Mouse (Mus musculus) forebrain, embryonic 14.5 days (tissue): ENCODE results near the gene Plxna3. TPM values are rescaled to one million over a fixed set of nuclear protein-coding genes. Genes with fewer than 3 reads are reported as not detected.

Experiments used
- ATAC-seq: fragments of 200-750 bp; cut with Nextera tagmentation; 2 replicates; pipeline ENCODE4 v1.8.0; 2017; ENCODE audit warnings: mild to moderate bottlenecking, moderate library complexity
- DNase-seq: peaks from one replicate; pipeline ENCODE4 v3.0.0-alpha.2; 2015; ENCODE audit warnings: low spot score
- H3K27ac ChIP-seq: fragments of 300-500 bp; sonication (generic); 2 replicates; pipeline ENCODE4 v1.5.1; 2014; ENCODE audit warnings: low read depth, mild to moderate bottlenecking, control low read depth, low read length, moderate library complexity
- H3K27me3 ChIP-seq: fragments of 300-500 bp; sonication (generic); replicated peaks from 2 replicates; pipeline ENCODE4 v1.6.1; 2014; ENCODE audit warnings: low read length, control low read depth, mixed read lengths; ENCODE audit not compliant: control insufficient read depth, insufficient read depth
- H3K36me3 ChIP-seq: fragments of 300-500 bp; sonication (generic); 2 replicates; pipeline ENCODE4 v1.6.1; 2014; ENCODE audit warnings: low read length, control low read depth; ENCODE audit not compliant: control insufficient read depth, insufficient read depth
- H3K4me1 ChIP-seq: fragments of 300-500 bp; sonication (generic); 2 replicates; pipeline ENCODE4 v1.6.1; 2014; ENCODE audit warnings: antibody characterized with exemption, low read length, control low read depth; ENCODE audit not compliant: control insufficient read depth, insufficient read depth
- H3K4me2 ChIP-seq: fragments of 300-500 bp; sonication (generic); 2 replicates; pipeline ENCODE4 v1.6.1; 2014; ENCODE audit warnings: mild to moderate bottlenecking, control low read depth, low read length
- H3K4me3 ChIP-seq: fragments of 300-500 bp; sonication (generic); 2 replicates; pipeline ENCODE4 v1.5.1; 2014; ENCODE audit warnings: low read depth, low read length, control low read depth
- H3K9ac ChIP-seq: fragments of 300-500 bp; sonication (generic); 2 replicates; pipeline ENCODE4 v1.6.1; 2014; ENCODE audit warnings: mild to moderate bottlenecking, low read length, control low read depth, moderate library complexity
- H3K9me3 ChIP-seq: fragments of 300-500 bp; sonication (generic); replicated peaks from 2 replicates; pipeline ENCODE4 v1.6.1; 2016; ENCODE audit warnings: low read length, control low read depth, mixed read lengths; ENCODE audit not compliant: control insufficient read depth
- WGBS: fragments of 180-500 bp; shearing (Covaris S2); extraction: QIAGEN DNeasy Blood & Tissue Kit; methylation state at CpG from one replicate; pipeline ENCODE4 v1.1.7; 2014; 5-methylcytosine and 5-hydroxymethylcytosine counted together
- polyA plus RNA-seq: library from polyadenylated mRNA; unstranded; fragments of >200 nt; fragmentation: Nextera tagmentation; extraction: Ambion mirVana; gene quantifications from 2 replicates; pipeline ENCODE4 v1.2.1, GENCODE M21; 2014

The Plxna3 gene
- 36.4 and 47.5 TPM in 2 replicates for polyA plus RNA-seq

DNA sequence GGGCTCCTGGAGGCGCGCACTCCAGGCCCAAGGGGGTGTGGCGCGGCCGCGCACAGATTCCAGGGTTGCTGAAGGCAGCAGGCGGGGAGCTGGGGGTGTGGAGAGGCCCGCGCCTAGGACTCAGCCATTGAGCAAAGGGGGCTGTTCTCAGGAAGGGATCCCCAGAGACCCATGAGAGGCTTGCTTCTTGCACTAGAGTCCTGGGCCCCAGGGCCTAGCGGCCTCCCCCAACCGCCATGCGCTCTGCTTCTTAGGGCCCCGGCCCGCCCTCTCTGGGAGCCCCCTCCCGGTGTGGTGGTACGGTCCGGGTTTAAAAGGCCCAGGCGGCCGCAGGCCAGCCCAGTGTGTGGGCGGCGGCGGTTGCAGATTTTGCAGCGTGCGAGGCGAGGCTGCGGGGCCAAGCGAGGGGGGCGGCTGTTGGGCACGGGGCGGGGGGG is at the start of gene Plxna3:
TSS of gene Plxna3 (plus strand) at position 342 of the 437 bp plus-strand sequence.
- ATAC-seq = peak; percentile 96
- Histone ChIP-seq H3K4me1 (no peaks in the 10 kb centered on the region), H3K36me3 (peaks cover 13% of the 10 kb centered on the region), H3K27me3 (no peaks in the 10 kb centered on the region), H3K4me2 (peak within 1 kb of the TSS; percentile 63), H3K9ac (peak within 1 kb of the TSS; percentile 70), H3K9me3 (no peaks in the 10 kb centered on the region), H3K4me3 (peak within 1 kb of the TSS; percentile 51), H3K27ac (peak within 1 kb of the TSS; percentile 86)
- DNase-seq = peak; percentile 78
- 35% methylated on average over 30 of the region's 30 CpGs for WGBS

DNA sequence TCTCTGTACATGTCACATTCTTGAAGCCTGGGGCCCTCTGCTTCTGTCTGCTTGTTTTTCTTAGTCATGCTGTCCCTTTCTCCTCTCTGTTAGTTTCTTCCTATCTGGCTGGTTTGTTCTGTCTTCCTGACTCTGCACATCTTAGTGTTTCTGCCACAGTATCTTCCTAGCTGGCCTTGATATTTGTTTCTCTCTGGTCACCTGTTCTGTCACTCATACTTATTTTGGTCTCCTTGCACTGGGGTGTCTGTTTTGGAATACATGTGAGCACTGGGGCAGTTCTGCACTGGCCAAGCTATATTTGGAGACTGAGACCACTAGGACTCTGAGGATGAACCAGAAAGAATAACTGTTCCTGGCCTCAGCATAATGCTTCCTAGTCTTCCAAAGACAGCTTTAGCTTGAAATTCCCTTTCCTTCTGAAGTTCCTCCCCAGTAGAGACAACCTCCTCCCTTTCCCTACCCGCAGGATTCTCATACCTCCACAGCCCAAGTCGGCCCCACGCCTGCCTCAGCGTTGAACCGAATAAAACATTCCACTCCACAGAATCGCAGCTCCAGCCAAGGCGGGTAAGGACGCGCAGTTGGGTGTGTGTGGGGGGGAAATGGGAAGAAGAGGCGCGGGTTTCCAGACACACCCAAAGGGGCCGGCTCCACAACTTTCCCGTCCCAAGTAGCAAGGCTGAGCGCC is 47.7 kb upstream of the Plxna3 start:
- Histone ChIP-seq H3K9me3 (no peaks in the 10 kb centered on the region), H3K36me3 (no peaks in the 10 kb centered on the region), H3K9ac (peak overlapping the region; percentile 75), H3K4me3 (peak overlapping the region; percentile 49), H3K4me2 (peak overlapping the region; percentile 70), H3K27me3 (no peaks in the 10 kb centered on the region), H3K4me1 (peaks cover 4% of the 10 kb centered on the region; the same call in 1 of the 2 replicates), H3K27ac (no peak overlapping the region)
- ATAC-seq = no peak
- 21% methylated on average over 14 of the region's 14 CpGs for WGBS
- no peak for DNase-seq

DNA sequence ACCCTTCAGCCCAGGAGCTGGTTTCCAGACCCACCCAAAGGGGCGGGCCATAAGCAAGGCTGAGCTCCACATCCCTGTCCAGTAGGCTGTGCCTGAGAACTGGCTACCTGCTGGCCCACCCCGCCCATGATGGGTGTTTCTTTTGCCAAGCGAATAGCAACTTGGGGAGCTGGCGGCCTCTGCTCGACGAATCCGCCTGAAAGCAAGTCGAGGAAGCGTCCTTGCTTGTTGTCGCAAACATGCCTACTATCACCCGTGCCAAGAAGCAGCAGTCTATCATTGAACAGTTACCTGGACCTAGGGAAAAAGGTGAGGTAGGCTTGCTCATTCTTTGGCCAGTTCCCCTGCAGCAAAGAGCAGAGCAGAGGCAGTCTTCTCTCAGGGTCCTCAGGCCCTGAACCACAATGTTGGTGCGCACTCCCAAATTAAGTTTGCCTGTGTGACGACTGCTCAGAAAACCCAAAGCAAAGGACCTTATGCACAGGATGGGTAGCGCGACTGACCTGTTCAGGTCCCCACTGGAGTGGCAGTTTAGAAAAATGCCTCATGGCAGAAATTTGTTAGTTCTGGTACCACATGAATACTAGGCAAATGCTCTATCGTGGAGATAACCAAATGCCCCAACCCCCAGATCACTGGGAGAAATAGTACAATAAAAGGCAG is 47.0 kb upstream of the Plxna3 start, which contains the start of the genes Taz and Dnase1l1:
TSS of gene Taz (plus strand) at position 181 of the 663 bp plus-strand sequence.
TSS of gene Dnase1l1 (minus strand) at position 606 of the 663 bp plus-strand sequence.
- WGBS = 35% methylated on average over 16 of the region's 16 CpGs
- H3K4me3 ChIP-seq = peak within 1 kb of the TSS; percentile 49
- H3K4me1 ChIP-seq = peaks cover 4% of the 10 kb centered on the region; the same call in 1 of the 2 replicates
- H3K9me3 ChIP-seq = no peaks in the 10 kb centered on the region
- H3K27me3 ChIP-seq = no peaks in the 10 kb centered on the region
- peak within 1 kb of the TSS; percentile 70 for H3K4me2 ChIP-seq
- DNase-seq (peak; percentile 50), ATAC-seq (peak; percentile 53)
- H3K36me3 ChIP-seq = no peaks in the 10 kb centered on the region
- peak within 1 kb of the TSS; percentile 83 for H3K27ac ChIP-seq
- H3K9ac ChIP-seq = peak within 1 kb of the TSS; percentile 75

DNA sequence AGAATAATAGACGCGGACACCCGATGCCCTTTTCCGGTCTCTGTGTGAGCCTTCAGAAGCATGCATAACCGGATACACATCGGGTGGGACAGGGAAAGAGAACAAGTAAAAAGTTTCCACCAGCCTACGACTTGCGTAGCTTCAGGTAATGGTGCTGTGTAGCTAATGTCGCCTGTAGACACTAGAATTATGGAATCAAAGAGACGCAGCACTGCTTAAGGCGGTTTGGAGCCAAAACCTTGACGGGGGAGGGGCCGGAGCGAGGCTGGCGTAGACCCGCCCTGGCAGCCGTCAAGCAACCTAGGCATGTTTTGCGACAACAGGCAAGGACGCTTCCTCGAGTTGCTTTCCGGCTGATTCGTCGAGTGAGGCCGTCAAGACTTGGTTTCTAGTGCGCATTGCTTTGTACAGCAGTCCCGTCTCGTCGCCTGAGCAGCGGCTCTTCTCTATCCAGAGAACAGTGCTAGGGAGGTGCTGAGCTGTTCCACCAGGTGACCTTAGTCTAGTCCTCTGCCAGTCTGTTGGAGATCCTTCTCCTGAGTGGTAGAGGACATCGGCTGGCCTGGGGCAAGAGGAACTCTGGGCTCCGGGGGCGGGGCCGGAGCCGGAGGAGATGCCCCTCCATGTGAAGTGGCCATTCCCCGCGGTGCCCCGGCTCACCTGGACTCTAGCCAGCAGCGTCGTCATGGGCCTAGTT is 46.3 kb upstream of the Plxna3 start:
- H3K27ac ChIP-seq = peak overlapping the region; percentile 83
- peak overlapping the region; percentile 75 for H3K9ac ChIP-seq
- DNase-seq = peak; percentile 95
- no peaks in the 10 kb centered on the region for H3K9me3 ChIP-seq
- ATAC-seq = peak; percentile 89
- peaks cover 4% of the 10 kb centered on the region; the same call in 1 of the 2 replicates for H3K4me1 ChIP-seq
- H3K27me3 ChIP-seq = no peaks in the 10 kb centered on the region
- no peaks in the 10 kb centered on the region for H3K36me3 ChIP-seq
- 31% methylated on average over 39 of the region's 39 CpGs for WGBS
- peak overlapping the region; percentile 49 for H3K4me3 ChIP-seq
- peak overlapping the region; percentile 70 for H3K4me2 ChIP-seq

DNA sequence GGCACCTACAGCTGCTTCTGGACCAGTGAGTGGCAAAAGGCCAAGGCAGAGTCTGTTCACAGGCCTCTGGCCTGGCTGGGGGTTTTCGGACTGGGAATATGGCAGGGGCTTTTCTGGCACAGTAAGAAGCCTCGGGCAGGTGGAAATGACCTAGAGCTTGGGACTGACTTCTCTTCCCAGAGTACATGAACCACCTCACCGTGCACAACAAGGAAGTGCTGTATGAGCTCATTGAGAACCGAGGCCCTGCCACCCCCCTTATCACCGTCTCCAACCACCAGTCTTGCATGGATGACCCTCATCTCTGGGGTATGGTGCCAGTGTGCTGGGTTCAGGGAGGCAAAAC is 45.8 kb upstream of the Plxna3 start:
- DNase-seq (no peak), ATAC-seq (peak; percentile 13; the same call in 1 of the 2 replicates)
- Histone ChIP-seq H3K36me3 (no peaks in the 10 kb centered on the region), H3K9ac (peak overlapping the region; percentile 75), H3K4me3 (peak overlapping the region; percentile 49), H3K27ac (peak overlapping the region; percentile 83; the same call in 1 of the 2 replicates), H3K27me3 (no peaks in the 10 kb centered on the region), H3K4me2 (peak overlapping the region; percentile 70), H3K9me3 (no peaks in the 10 kb centered on the region), H3K4me1 (peaks cover 4% of the 10 kb centered on the region; the same call in 1 of the 2 replicates)
- WGBS = 50% methylated on average over 5 of the region's 5 CpGs

DNA sequence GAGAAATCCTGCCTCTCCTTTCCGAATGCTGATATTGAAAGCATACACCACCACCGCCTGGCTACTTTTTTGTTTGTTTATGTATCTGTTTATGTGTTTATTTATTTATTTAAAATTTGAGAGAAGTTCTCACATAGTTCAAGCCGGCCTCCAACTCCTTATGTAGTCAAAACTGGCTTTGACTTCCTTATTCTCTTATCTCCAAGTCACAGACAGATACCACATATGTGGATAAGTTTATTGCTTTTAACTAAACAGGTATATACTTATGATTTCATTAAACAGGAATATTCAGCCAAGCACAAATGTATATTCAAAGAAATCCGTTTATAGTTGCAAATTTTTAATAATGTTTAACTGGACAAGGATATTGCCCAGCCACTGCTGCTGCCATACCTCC is 35.4 kb upstream of the Plxna3 start:
- Histone ChIP-seq H3K4me2 (no peak overlapping the region), H3K36me3 (0 out of 2 replicates have a peak, but pooled peaks cover 3% of the 10 kb centered on the region), H3K4me3 (no peak overlapping the region), H3K4me1 (no peaks in the 10 kb centered on the region), H3K27me3 (no peaks in the 10 kb centered on the region), H3K9me3 (no peaks in the 10 kb centered on the region), H3K9ac (no peak overlapping the region), H3K27ac (no peak overlapping the region)
- DNase-seq (no peak), ATAC-seq (no peak)
- WGBS = 75% methylated on average over 4 of the region's 4 CpGs

DNA sequence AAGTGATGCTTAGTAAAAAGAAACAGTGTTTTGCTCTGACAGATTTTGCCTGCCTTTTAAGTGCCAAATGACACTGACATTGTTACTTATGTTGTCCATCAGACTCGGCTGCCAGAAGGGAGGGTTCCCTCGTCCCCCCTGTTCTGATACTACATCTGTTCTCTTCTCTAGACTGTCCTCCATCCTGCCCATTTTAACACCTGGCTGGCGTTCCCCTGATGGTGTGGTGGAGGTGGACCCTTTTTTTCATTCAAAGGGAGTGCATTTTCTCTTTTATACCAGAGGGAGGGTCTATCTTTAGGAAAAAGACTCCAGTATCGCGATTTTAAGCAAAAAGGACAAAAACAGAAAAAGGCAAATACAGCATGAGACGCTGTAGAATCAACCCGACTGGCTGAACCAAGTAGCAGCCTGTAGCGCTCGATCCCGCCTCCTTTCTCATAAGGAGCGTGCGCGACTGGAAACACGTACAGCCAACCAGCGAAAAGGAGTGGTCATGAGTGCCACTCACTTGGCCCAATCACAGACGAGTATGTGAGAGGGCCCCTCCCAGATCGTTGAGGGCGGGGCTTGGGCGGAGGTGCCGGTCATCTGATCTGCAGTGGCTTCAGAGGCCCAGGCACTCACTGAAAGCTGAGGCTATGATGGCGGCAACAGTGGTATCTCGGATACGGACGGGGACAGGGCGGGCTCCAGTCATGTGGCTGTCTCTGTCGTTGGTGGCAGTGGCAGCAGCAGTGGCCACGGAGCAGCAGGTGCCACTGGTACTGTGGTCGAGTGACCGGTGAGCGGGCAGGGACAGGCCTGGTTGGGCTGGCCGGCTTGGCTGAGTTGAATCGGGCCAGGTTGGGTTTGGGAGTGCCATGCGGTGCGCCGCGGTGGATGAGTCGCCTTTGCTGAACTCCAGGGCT is 32.1 kb upstream of the Plxna3 start, which contains the start of gene Atp6ap1:
TSS of gene Atp6ap1 (plus strand) at position 560 of the 911 bp plus-strand sequence.
- ATAC-seq (peak; percentile 99), DNase-seq (peak; percentile 96)

DNA sequence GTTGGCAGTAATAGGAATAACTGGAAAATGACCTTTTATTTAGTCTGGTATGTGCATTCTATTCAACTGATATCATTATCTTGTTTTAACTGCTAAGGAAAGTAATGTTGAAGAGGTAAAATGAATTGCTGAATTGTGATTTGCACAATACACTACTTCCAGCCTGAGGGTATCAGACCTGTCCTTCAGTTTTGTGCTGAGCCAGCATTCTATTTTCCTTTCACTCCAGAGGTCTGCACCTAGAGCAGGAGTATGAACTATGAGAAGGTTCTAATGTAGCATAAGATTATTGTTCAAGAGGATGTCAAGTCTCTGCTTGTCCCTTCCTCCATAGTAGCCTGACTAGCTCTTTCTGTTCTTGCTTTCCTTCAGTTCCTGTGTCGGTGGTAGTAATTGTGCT is 30.5 kb upstream of the Plxna3 start:
- WGBS = 87% methylated on average over 1 of the region's 1 CpGs

More for the DNA sequence above, 32.1 kb upstream of the Plxna3 start, which contains the start of gene Atp6ap1:
- Histone ChIP-seq H3K36me3 (peaks cover 24% of the 10 kb centered on the region), H3K9ac (peak within 1 kb of the TSS; percentile 74), H3K4me1 (no peaks in the 10 kb centered on the region), H3K4me2 (peak within 1 kb of the TSS; percentile 68), H3K4me3 (peak within 1 kb of the TSS; percentile 56), H3K27ac (peak within 1 kb of the TSS; percentile 60), H3K9me3 (no peaks in the 10 kb centered on the region), H3K27me3 (no peaks in the 10 kb centered on the region)
- WGBS = 31% methylated on average over 37 of the region's 37 CpGs

More for the DNA sequence above, 30.5 kb upstream of the Plxna3 start:
- no peak for ATAC-seq
- H3K36me3 ChIP-seq = peaks cover 35% of the 10 kb centered on the region
- H3K27me3 ChIP-seq = no peaks in the 10 kb centered on the region
- DNase-seq = no peak
- no peaks in the 10 kb centered on the region for H3K9me3 ChIP-seq
- no peak overlapping the region for H3K27ac ChIP-seq
- H3K4me3 ChIP-seq = no peak overlapping the region
- no peak overlapping the region for H3K4me2 ChIP-seq
- no peaks in the 10 kb centered on the region for H3K4me1 ChIP-seq
- H3K9ac ChIP-seq = no peak overlapping the region
